Mouse (Mus musculus) CD4-positive, CD25-positive, alpha-beta regulatory T cell, adult 9 weeks (primary cell): ENCODE data around the gene Fdx1l. TPM values are rescaled to one million over a fixed set of nuclear protein-coding genes. Genes with fewer than 3 reads are reported as not detected.

Experiments
- polyA plus RNA-seq: library from polyadenylated mRNA; unstranded; fragments of 100-300 nt; shearing (Covaris generic); gene quantifications from one replicate; pipeline ENCODE4 v1.2.1, GENCODE M21; 2017

Fdx1l gene
- polyA plus RNA-seq = 30.7 TPM

DNA sequence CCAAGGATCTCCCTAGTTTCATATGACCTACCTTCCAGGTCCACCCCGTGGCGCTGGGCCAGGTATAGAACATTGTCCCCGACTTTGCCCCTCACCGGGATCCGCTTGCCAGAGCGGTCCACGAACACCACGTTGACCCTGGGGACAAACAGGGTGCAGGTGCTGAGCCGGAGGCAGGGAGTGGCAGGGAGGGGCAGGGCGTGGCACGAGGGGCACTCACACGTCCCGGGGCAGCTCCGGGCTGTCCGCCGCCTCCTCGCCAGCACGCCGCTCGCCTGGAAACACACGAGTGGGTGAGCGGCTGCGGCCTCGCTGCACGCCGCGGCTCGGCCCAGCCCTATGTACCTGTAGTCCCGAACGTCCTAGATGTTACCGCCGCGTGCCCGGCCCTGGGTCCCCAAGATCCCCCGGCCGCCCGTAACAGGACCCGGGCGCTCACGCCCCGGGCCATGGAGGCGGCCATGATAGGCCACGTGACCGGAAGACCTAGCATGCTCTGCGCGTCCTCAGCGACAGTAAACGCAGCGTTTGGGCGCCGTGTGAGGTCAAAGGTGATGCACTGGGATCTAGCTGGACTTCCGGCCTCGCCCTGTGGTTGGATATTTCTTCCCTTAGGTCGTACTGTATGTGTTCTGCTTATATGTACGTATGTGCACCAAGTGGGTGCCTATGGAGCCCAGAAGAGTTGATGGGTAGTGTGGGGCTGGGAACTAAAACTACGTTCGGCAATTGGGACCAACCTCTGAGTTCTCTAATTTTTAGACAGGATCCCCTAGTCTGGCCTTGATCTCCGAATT, at the start of gene Fdx1l, which contains the start of gene Gm49373:
Gene Fdx1l (minus strand): TSS at position 571 of the 797 bp plus-strand sequence.
Gene Gm49373 (minus strand): TSS at position 53 of the 797 bp plus-strand sequence.

DNA sequence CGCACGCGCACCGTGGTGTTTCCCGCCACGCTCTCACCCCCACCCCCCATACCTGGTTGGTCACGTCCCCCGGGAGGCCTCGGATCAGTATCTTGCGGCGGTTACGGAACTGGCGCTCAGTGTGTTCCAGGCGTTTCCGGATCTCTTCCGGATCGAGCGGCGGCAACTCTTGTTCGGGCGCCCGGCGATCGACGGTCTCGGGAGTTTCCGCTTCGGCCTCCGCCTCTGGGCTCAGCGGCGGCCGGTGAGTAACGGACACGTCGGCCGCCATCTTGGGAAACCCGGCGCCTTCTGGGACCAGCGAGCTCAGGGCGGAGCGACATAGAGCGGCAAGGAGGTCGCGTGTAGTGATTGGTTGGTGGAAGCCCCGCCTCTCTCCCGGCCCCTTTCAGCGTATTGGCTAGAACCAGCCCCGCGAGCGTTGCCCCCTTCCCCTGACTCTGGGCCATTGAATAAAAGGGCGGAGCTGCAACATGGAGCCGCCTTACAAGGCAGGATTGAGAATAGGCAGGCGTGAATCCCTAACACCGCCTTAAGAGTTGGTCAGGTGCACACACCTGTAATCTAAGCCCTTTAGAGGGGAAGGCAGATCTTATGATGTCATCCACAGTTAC, 18.4 kb upstream of the Fdx1l start, which contains the start of the genes Gm38431 and Raver1:
Gene Gm38431 (minus strand): TSS at position 291 of the 614 bp plus-strand sequence.
Gene Raver1 (minus strand): TSS at position 302 of the 614 bp plus-strand sequence.

GRCm38 (mm10) chr9:21067006-21067684, 6.3 kb downstream of the Fdx1l start, which contains the start of gene Zglp1:
TSS of gene Zglp1 (minus strand) at chr9:21067093.

DNA sequence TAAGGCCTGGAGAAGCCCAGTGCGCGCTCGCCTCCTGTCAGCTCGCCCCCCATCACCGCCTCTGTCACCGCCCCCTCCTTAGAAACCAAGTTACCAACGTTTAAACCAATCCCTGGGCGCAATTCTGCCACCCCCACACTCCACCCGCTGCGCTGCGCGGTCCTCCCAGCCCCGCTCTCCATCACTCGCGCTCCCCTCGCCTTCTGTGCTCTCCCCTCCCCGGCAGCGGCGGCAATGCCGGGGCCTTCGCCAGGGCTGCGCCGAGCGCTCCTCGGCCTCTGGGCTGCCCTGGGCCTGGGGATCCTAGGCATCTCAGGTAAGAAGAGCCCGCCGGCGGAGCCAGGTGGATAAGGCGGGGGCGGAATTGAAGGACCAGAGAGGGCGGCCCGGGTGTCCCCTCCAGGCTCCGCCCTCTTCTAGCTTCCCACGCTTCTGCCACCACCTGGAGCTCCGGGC, 41.5 kb downstream of the Fdx1l start, which contains the start of gene Icam5:
Gene Icam5 (plus strand): TSS at position 178 of the 456 bp plus-strand sequence.

DNA sequence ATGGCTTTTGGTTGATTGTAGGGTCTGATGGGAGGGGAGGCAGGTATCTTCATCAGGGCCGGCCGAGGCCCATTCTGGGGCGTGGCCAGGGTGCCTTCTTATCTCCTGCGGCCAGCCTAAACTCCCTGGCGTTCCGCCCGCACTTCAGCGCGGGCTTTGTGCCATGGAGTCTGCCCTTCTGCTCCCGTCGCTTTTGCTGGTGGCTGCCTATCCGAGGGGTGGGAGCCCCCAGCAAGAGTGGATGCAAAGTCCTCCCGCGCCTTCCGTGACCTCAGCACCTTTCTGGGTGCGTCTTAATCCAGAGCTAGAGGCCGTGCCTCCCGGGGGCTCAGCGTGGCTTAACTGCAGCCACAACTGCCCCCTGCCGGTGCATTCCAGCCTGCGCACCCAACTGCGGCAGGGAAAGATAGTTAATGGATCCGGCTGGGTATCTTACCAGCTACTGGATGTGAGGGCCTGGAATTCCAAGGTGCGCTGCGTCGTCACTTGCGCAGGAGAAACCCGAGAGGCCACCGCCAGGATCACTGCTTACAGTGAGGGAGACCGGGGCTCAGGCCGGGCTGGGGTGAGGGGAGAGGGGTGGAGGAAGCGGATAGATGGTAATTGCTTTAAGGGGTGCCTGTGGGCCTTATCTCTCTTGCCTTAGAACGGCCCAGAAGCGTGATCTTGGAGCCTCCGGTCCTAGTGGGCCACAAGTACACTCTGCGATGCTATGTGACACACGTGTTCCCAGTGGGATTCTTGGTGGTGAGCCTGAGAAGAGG, 43.9 kb downstream of the Fdx1l start, which contains the start of gene Icam4:
Gene Icam4 (plus strand): TSS at position 83 of the 764 bp plus-strand sequence.

Other genes starting within 250 kb of the Fdx1l start
- gene A230050P20Rik, start 205.0 kb downstream of the Fdx1l start, polyA plus RNA-seq = 46.9 TPM
- gene Angptl6, start 193.9 kb downstream of the Fdx1l start, polyA plus RNA-seq = 0.41 TPM
- gene Ppan, start 185.4 kb downstream of the Fdx1l start, polyA plus RNA-seq = 88.4 TPM
- 305 TPM for gene Eif3g, start 175.0 kb downstream of the Fdx1l start, polyA plus RNA-seq
- gene Dnmt1, start 113.7 kb downstream of the Fdx1l start, polyA plus RNA-seq = 96.2 TPM
- gene S1pr2, start 96.8 kb downstream of the Fdx1l start, polyA plus RNA-seq = 21.2 TPM
- 138 TPM for gene Mrpl4, start 70.9 kb downstream of the Fdx1l start, polyA plus RNA-seq
- 113 TPM for gene Icam1, start 57.6 kb downstream of the Fdx1l start, polyA plus RNA-seq
- gene Icam4, start 44.2 kb downstream of the Fdx1l start, polyA plus RNA-seq = 2.6 TPM
- gene Icam5, start 41.5 kb downstream of the Fdx1l start, polyA plus RNA-seq = 0.84 TPM
- 0.36 TPM for gene Zglp1, start 6.5 kb downstream of the Fdx1l start, polyA plus RNA-seq
- gene Gm49373, start 518 bp downstream of the Fdx1l start, polyA plus RNA-seq = not detected
- gene Gm38431, start 18.4 kb upstream of the Fdx1l start, polyA plus RNA-seq = 7.4 TPM
- gene Raver1, start 18.4 kb upstream of the Fdx1l start, polyA plus RNA-seq = 82.1 TPM
- gene Tyk2, start 57.6 kb upstream of the Fdx1l start, polyA plus RNA-seq = 96.0 TPM
- gene Cdc37, start 76.4 kb upstream of the Fdx1l start, polyA plus RNA-seq = 305 TPM
- gene Pde4a, start 92.1 kb upstream of the Fdx1l start, polyA plus RNA-seq = 0.61 TPM
- 27.8 TPM for gene Keap1, start 165.7 kb upstream of the Fdx1l start, polyA plus RNA-seq
- gene S1pr5, start 174.8 kb upstream of the Fdx1l start, polyA plus RNA-seq = not detected
- 48.5 TPM for gene Atg4d, start 191.7 kb upstream of the Fdx1l start, polyA plus RNA-seq
- 49.2 TPM for gene Kri1, start 214.4 kb upstream of the Fdx1l start, polyA plus RNA-seq
- gene Cdkn2d, start 217.8 kb upstream of the Fdx1l start, polyA plus RNA-seq = 152 TPM
- gene Ap1m2, start 238.7 kb upstream of the Fdx1l start, polyA plus RNA-seq = 2.4 TPM
- 608 TPM for gene Slc44a2, start 247.1 kb upstream of the Fdx1l start, polyA plus RNA-seq